Mouse (Mus musculus): Measurements from ENCODE around the gene Rab11b.

Rab11b gene

DNA sequence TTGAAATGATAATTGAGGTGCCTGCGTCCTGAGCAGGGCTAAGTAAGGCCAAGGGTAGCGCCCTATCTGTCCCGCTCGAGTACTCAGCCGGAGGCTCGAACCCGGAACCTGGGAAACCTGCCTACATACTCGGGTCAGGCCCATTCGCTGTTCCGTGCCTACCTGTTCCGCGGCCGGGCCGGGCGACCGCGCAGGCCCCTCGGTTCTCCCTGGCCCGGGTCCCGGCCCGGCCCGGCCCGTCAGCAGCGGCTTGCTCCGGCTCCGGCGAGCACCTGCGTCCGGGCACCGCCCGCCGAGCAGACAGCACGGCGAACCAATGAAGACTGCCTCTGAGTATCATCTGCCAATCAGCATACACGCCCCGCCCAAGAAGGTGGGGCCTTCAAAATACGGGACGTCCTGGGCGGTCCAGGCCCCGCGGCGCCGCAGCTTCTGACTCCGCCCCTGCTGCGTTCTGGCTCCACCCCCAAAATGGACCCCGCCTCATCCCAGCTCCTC is 41.9 kb downstream of the Rab11b start, which contains the start of gene March2:
Gene March2, minus strand, starts transcription at position 287 of the 498 bp plus-strand sequence.
- in situ Hi-C loops (cut with MboI, MseI) = no loop called here

- in situ Hi-C loops (cut with MboI, MseI) = no loop called here
Observed at GRCm38 (mm10) chr17:33717982-33718381, 42.3 kb downstream of the Rab11b start.

DNA sequence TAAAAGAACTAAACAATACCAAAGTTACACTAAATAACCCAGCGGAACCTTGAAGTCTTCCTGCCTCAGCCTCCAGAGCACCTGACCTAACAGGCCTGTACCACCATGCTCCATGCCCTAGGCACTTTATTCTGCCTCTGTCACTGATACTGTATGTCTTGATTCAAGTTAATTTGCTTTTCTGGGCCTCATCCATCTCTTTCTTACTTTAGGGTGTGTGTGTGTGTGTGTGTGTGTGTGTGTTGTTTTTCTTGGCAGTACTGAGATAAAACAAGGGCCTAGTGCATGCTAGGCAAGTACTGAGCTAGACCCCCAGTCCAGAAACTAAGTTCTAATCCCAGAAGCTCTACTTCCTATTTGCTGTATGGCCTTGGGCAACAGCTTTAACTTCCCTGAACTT is 43.1 kb downstream of the Rab11b start:
- in situ Hi-C loops (cut with MboI, MseI) = no loop called here

- in situ Hi-C loops (cut with MboI, MseI) = no loop called here
Observed at GRCm38 (mm10) chr17:33714779-33715178, 45.6 kb downstream of the Rab11b start.

DNA sequence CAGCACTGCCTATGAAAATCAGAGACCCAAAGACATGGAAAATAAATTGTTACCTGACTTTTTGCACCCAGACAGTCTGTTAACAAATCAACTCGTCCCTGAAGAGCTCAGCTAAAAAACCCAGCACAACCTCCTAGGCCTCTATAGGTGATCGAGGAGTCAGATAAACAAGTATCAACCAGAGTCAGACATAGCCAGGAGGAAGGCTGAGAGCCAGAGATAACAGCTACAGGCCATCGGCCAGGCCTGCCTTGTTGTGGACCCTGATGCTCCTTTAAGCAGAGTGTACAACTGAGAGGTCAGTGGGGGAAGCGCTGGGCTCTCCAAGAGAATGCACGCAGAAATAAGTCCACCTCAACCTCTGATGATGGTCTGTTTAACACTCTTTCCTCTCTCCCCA is 47.1 kb downstream of the Rab11b start:
- in situ Hi-C loops (cut with MboI, MseI) = no loop called here

GRCm38 (mm10) chr17:33709834-33710233 is 50.5 kb downstream of the Rab11b start:
- in situ Hi-C loops (cut with MboI, MseI) = no loop called here

- in situ Hi-C loops (cut with MboI, MseI) = no loop called here
Observed at GRCm38 (mm10) chr17:33703091-33703490, 57.2 kb downstream of the Rab11b start.

GRCm38 (mm10) chr17:33702178-33702577 is 58.2 kb downstream of the Rab11b start:
- in situ Hi-C loops (cut with MboI, MseI) = no loop called here

DNA sequence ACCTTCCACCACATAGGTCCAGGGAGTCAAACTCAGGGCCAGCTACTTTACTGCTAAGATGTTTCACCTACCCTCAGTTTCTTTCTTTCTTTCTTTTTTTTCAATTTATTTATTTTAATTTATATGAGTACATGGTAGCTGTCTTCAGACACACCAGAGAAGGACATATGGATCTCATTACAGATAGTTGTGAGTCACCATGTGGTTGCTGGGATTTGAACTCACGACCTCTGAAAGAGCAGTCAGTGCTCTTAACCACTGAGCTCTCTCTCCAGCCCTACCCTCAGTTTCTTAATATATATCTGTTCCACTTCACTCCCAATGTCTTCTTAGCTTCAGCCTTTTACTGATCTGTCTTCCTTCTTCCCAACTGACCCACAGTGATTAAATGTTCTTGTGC is 64.9 kb downstream of the Rab11b start:
- in situ Hi-C loops (cut with MboI, MseI) = no loop called here

All from T-helper 17 cell (primary cell).